Mouse (Mus musculus) heart, adult 2 months (tissue): ENCODE data around the gene Gm21915.

Experiments
- CTCF ChIP-seq: fragments of 200-600 bp; IDR thresholded peaks from 2 replicates; pipeline ENCODE4 v1.8.1; 2022; ENCODE audit warnings: antibody characterized with exemption, mild to moderate bottlenecking, moderate library complexity
- POLR2A ChIP-seq: fragments of 200-500 bp; IDR thresholded peaks from 2 replicates; pipeline ENCODE4 v1.6.1; 2011; ENCODE audit warnings: mild to moderate bottlenecking, low read depth, low read length, control low read depth; ENCODE audit not compliant: insufficient read depth

- TF ChIP-seq POLR2A: no peak
- TF ChIP-seq CTCF: no peak
Measured at GRCm38 (mm10) chr9:40709991-40710390, 39.6 kb downstream of the Gm21915 start.
